In the genomic region with DNA sequence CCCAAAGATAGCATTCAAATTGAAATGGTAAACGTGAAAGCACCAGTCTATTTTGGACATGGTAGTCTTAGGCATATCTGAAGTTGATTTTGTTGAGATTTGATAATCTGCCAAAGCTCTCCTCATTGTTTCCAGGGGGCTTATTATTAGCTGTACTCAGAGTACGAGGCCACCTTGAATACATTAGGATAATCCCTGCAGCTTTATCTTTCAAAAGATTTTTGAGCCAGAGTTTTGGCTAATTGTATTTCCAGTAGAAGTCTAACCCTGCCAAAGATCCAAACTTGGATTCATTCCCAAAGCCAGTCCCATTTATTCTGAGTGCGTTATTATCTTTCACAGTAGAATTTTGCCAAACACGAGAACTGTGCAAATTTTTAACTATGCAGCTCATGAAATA, we compare ENCODE assay signal across 17 mouse cellular contexts.
DNase-seq lines count a peak whose midpoint lies in the region; ATAC-seq and TF ChIP-seq lines count a peak whose summit lies in the region.
"Had no signal": no experiment of that assay in that cellular context is flagged by ENCODE, and none has a peak within 500 bp of the region (broad histone marks: within the 10 kb centered on the region; RNA-seq: fewer than 3 reads in every experiment).

No protein-coding gene starts in this region.

- H3K27me3 ChIP-seq in hindbrain, postnatal 0 days (ENCODE audit: insufficient read depth, low read length): no peaks in the 10 kb centered on the region
- no peaks in the 10 kb centered on the region for H3K27me3 ChIP-seq in hindbrain, embryonic 16.5 days (replicated peaks; ENCODE audit: control insufficient read depth, insufficient read depth, low read length)
- no peaks in the 10 kb centered on the region for H3K27me3 ChIP-seq in embryonic facial prominence, embryonic 15.5 days
- H3K27me3 ChIP-seq: CH12.LX; liver, embryonic 15.5 days; midbrain, embryonic 12.5 days had no signal

- no peaks in the 10 kb centered on the region for H3K9me3 ChIP-seq in hindbrain, postnatal 0 days (ENCODE audit: low read length)
- no peaks in the 10 kb centered on the region for H3K9me3 ChIP-seq in hindbrain, embryonic 16.5 days (ENCODE audit: control insufficient read depth, low read length)
- H3K9me3 ChIP-seq in embryonic facial prominence, embryonic 15.5 days (replicated peaks): no peaks in the 10 kb centered on the region
- H3K9me3 ChIP-seq: liver, embryonic 15.5 days; midbrain, embryonic 12.5 days had no signal

- H3K27ac ChIP-seq in hindbrain, postnatal 0 days: no peak overlapping the region
- no peak overlapping the region for H3K27ac ChIP-seq in hindbrain, embryonic 16.5 days (ENCODE audit: low read depth, low read length)
- H3K27ac ChIP-seq in embryonic facial prominence, embryonic 15.5 days (replicated peaks): 0 out of 2 replicates have a peak overlapping the region, but pooled peaks have one; percentile 8
- H3K27ac ChIP-seq: hindbrain, embryonic 14.5 days; liver, embryonic 15.5 days; midbrain, embryonic 12.5 days; stomach, postnatal 0 days had no signal

- WGBS in hindbrain, postnatal 0 days: 29% methylated on average over 4 of the region's 4 CpGs
- 36% methylated on average over 4 of the region's 4 CpGs for WGBS in hindbrain, embryonic 16.5 days
- 27% methylated on average over 4 of the region's 4 CpGs for WGBS in embryonic facial prominence, embryonic 15.5 days

- no peaks in the 10 kb centered on the region for H3K36me3 ChIP-seq in hindbrain, postnatal 0 days (ENCODE audit: insufficient read depth, low read length)
- H3K36me3 ChIP-seq in hindbrain, embryonic 16.5 days (ENCODE audit: control insufficient read depth, insufficient read depth, low read length): no peaks in the 10 kb centered on the region
- H3K36me3 ChIP-seq in embryonic facial prominence, embryonic 15.5 days: no peaks in the 10 kb centered on the region
- H3K36me3 ChIP-seq: liver, embryonic 15.5 days; midbrain, embryonic 12.5 days had no signal

- H3K4me2 ChIP-seq in hindbrain, postnatal 0 days (ENCODE audit: low read depth, low read length): no peak overlapping the region
- H3K4me2 ChIP-seq in hindbrain, embryonic 16.5 days (ENCODE audit: low read length): no peak overlapping the region
- H3K4me2 ChIP-seq in embryonic facial prominence, embryonic 15.5 days (replicated peaks): no peak overlapping the region
- H3K4me2 ChIP-seq: hindbrain, embryonic 14.5 days; liver, embryonic 15.5 days; midbrain, embryonic 12.5 days had no signal

- TF ChIP-seq CTCF in hindbrain, postnatal 0 days (IDR thresholded peaks at IDR 0.05; ENCODE audit: low read depth): no peak

- ATAC-seq in hindbrain, postnatal 0 days: no peak
- no peak for ATAC-seq in hindbrain, embryonic 16.5 days
- ATAC-seq in embryonic facial prominence, embryonic 15.5 days (ENCODE audit: insufficient number of reproducible peaks, low FRiP score, low TSS enrichment, low read depth): peak; percentile 51; the same call in 1 of the 2 replicates

- intact Hi-C loops in left cerebral cortex, postnatal 25 days (cut with DNase I): loop anchor here (5.0 kb wide), 2 partner anchors 269 to 271 kb away; no protein-coding TSS in a partner anchor
- intact Hi-C loops in left cerebral cortex, postnatal 4 days (cut with DNase I): no loop called here

- no peak overlapping the region for H3K9ac ChIP-seq in hindbrain, postnatal 0 days (replicated peaks; ENCODE audit: low read length)
- no peak overlapping the region for H3K9ac ChIP-seq in hindbrain, embryonic 16.5 days (ENCODE audit: low read depth, low read length)
- no peak overlapping the region for H3K9ac ChIP-seq in embryonic facial prominence, embryonic 15.5 days
- H3K9ac ChIP-seq: hindbrain, embryonic 14.5 days; liver, embryonic 15.5 days; midbrain, embryonic 12.5 days had no signal

- no peaks in the 10 kb centered on the region for H3K4me1 ChIP-seq in hindbrain, postnatal 0 days (ENCODE audit: insufficient read depth, low read length)
- no peaks in the 10 kb centered on the region for H3K4me1 ChIP-seq in hindbrain, embryonic 16.5 days (ENCODE audit: control insufficient read depth, insufficient read depth, low read depth, low read length)
- peaks cover 5% of the 10 kb centered on the region for H3K4me1 ChIP-seq in embryonic facial prominence, embryonic 15.5 days
- H3K4me1 ChIP-seq: liver, embryonic 15.5 days had no signal

- no peak overlapping the region for H3K4me3 ChIP-seq in hindbrain, postnatal 0 days (ENCODE audit: low read length)
- H3K4me3 ChIP-seq in hindbrain, embryonic 16.5 days (ENCODE audit: low read length): no peak overlapping the region
- H3K4me3 ChIP-seq in embryonic facial prominence, embryonic 15.5 days (replicated peaks): no peak overlapping the region
- H3K4me3 ChIP-seq: liver, embryonic 15.5 days; midbrain, embryonic 12.5 days had no signal

- peak; percentile 32 for DNase-seq in cerebellum, adult 9-10 months
- DNase-seq in cerebellum, postnatal 36 days: no peak
- peak; percentile 13 for DNase-seq in hindbrain, postnatal 0 days (ENCODE audit: low spot score)
- DNase-seq in left cerebral cortex, postnatal 25 days (ENCODE audit: low spot score in 2 of 2): peak; percentile 21 to 44
- DNase-seq in left cerebral cortex, postnatal 4 days: no peak
- no peak for DNase-seq in right cerebral cortex, adult 18-20 months
- DNase-seq: cerebellum, adult 18-20 months; gastrocnemius, postnatal 36 days; kidney, adult 8-10 months; spleen, adult 18-20 months had no signal

Comparison
In these comparisons a context has a peak if more than half of its experiments do, and no peak if none do; other contexts are left out.
1. DNase-seq: peak in cerebellum, adult 9-10 months (single experiment), hindbrain, postnatal 0 days (single experiment) and left cerebral cortex, postnatal 25 days (2 of 2); none in cerebellum, postnatal 36 days (0 of 2), left cerebral cortex, postnatal 4 days (single experiment) and right cerebral cortex, adult 18-20 months (single experiment).